Comparison of ENCODE assay signal across 28 mouse cellular contexts in genomic region chr13:109629216-109629615, GRCm38 (mm10).
"Had no signal": no experiment of that assay in that cellular context is flagged by ENCODE, and none has a peak within 500 bp of the region (broad histone marks: within the 10 kb centered on the region; RNA-seq: fewer than 3 reads in every experiment).

No protein-coding gene starts in this region.

- H3K36me3 ChIP-seq: embryonic facial prominence, embryonic 10.5 days; embryonic facial prominence, embryonic 12.5 days; embryonic facial prominence, embryonic 13.5 days; embryonic facial prominence, embryonic 15.5 days; forebrain, embryonic 10.5 days; forebrain, embryonic 12.5 days; forebrain, embryonic 15.5 days had no signal

- H3K27me3 ChIP-seq: embryonic facial prominence, embryonic 12.5 days; embryonic facial prominence, embryonic 15.5 days; forebrain, embryonic 13.5 days; forebrain, embryonic 15.5 days had no signal

- ATAC-seq: forebrain, embryonic 13.5 days; forebrain, embryonic 14.5 days; forebrain, embryonic 15.5 days; forebrain, embryonic 16.5 days; forebrain, postnatal 0 days had no signal

- H3K27ac ChIP-seq: embryonic facial prominence, embryonic 10.5 days; embryonic facial prominence, embryonic 12.5 days; embryonic facial prominence, embryonic 13.5 days; embryonic facial prominence, embryonic 15.5 days; forebrain, embryonic 10.5 days; forebrain, embryonic 12.5 days; forebrain, embryonic 13.5 days; forebrain, embryonic 15.5 days; gastrocnemius, adult 2 months; heart, adult 2 months had no signal

- H3K4me2 ChIP-seq: embryonic facial prominence, embryonic 12.5 days; embryonic facial prominence, embryonic 13.5 days; embryonic facial prominence, embryonic 15.5 days; forebrain, embryonic 12.5 days; forebrain, embryonic 13.5 days; forebrain, embryonic 15.5 days had no signal

- H3K9ac ChIP-seq: embryonic facial prominence, embryonic 12.5 days; embryonic facial prominence, embryonic 13.5 days; embryonic facial prominence, embryonic 15.5 days; forebrain, embryonic 12.5 days; forebrain, embryonic 13.5 days; forebrain, embryonic 15.5 days; forebrain, postnatal 0 days had no signal

- H3K4me3 ChIP-seq: embryonic facial prominence, embryonic 10.5 days; embryonic facial prominence, embryonic 12.5 days; embryonic facial prominence, embryonic 13.5 days; embryonic facial prominence, embryonic 15.5 days; erythroblast, embryonic 14.5 days; forebrain, embryonic 10.5 days; forebrain, embryonic 12.5 days; forebrain, embryonic 13.5 days; forebrain, embryonic 15.5 days; gastrocnemius, adult 2 months; heart, adult 2 months had no signal

- H3K9me3 ChIP-seq: embryonic facial prominence, embryonic 10.5 days; embryonic facial prominence, embryonic 12.5 days; embryonic facial prominence, embryonic 13.5 days; embryonic facial prominence, embryonic 15.5 days; forebrain, embryonic 10.5 days; forebrain, embryonic 12.5 days; forebrain, embryonic 13.5 days; forebrain, embryonic 15.5 days had no signal

- DNase-seq: cerebellum, adult 8-10 months; cerebellum, adult 9-10 months; cerebellum, adult 9-11 months; cerebellum, postnatal 10 days; cerebellum, postnatal 14 days; cerebellum, postnatal 25 days; cerebellum, postnatal 36 days; embryo, embryonic 11 days; forebrain, postnatal 0 days; gastrocnemius, adult 2 months; gastrocnemius, postnatal 10 days; gastrocnemius, postnatal 14 days; gastrocnemius, postnatal 25 days; gastrocnemius, postnatal 36 days; heart, adult 11 months; heart, adult 18-20 months; heart, adult 2 months had no signal
